Comparison of ENCODE assay signal across 28 mouse cellular contexts in genomic region chr8:37134192-37134964, GRCm38 (mm10).
A peak's percentile ranks its signal among the peaks of the same experiment; 100 is the strongest.
DNase-seq lines count a peak whose midpoint lies in the region; ATAC-seq and TF ChIP-seq lines count a peak whose summit lies in the region.
"Had no signal": no experiment of that assay in that cellular context is flagged by ENCODE, and none has a peak within 500 bp of the region (broad histone marks: within the 10 kb centered on the region; RNA-seq: fewer than 3 reads in every experiment).

No protein-coding gene starts in this region.

- no peak overlapping the region for H3K4me2 ChIP-seq in forebrain, embryonic 12.5 days
- H3K4me2 ChIP-seq in forebrain, embryonic 16.5 days (ENCODE audit: low read length): no peak overlapping the region
- H3K4me2 ChIP-seq in kidney, embryonic 15.5 days: no peak overlapping the region
- H3K4me2 ChIP-seq in kidney, postnatal 0 days (ENCODE audit: low read length): no peak overlapping the region
- H3K4me2 ChIP-seq: embryonic facial prominence, embryonic 13.5 days; embryonic facial prominence, embryonic 15.5 days; forebrain, embryonic 13.5 days; forebrain, embryonic 15.5 days had no signal

- ATAC-seq in forebrain, embryonic 12.5 days (ENCODE audit: low FRiP score): 0 out of 2 replicates have a peak, but pooled peaks have one; percentile 20
- no peak for ATAC-seq in forebrain, embryonic 16.5 days
- ATAC-seq in kidney, embryonic 15.5 days (replicated peaks; ENCODE audit: low FRiP score): peak; percentile 88
- no peak for ATAC-seq in kidney, postnatal 0 days (replicated peaks; ENCODE audit: low FRiP score, low read depth)
- ATAC-seq: activated CD4-positive, CD25-positive, alpha-beta regulatory T cell, adult 4 months; CD4-positive, CD25-positive, alpha-beta regulatory T cell, adult 4 months; forebrain, embryonic 13.5 days; forebrain, embryonic 15.5 days; Patski had no signal

- H3K36me3 ChIP-seq in forebrain, embryonic 12.5 days (replicated peaks): no peaks in the 10 kb centered on the region
- no peaks in the 10 kb centered on the region for H3K36me3 ChIP-seq in forebrain, embryonic 16.5 days (ENCODE audit: control insufficient read depth, insufficient read depth)
- no peaks in the 10 kb centered on the region for H3K36me3 ChIP-seq in kidney, embryonic 15.5 days
- H3K36me3 ChIP-seq in kidney, postnatal 0 days (ENCODE audit: insufficient read depth, low read length): no peaks in the 10 kb centered on the region
- H3K36me3 ChIP-seq: embryonic facial prominence, embryonic 13.5 days; embryonic facial prominence, embryonic 15.5 days; forebrain, embryonic 10.5 days; forebrain, embryonic 15.5 days; G1E had no signal

- DNase-seq in kidney, adult 11 months: no peak
- DNase-seq in kidney, postnatal 0 days (ENCODE audit: low spot score): peak; percentile 54
- DNase-seq in kidney, postnatal 25 days: no peak
- DNase-seq: adrenal gland, adult 8-10 months; adrenal gland, postnatal 14 days; adrenal gland, postnatal 36 days; B cell, adult 2 months; cerebellum, adult 11 months; cerebellum, adult 18-20 months; cerebellum, adult 8-10 months; cerebellum, adult 9-11 months; cerebellum, postnatal 14 days; cerebellum, postnatal 36 days; embryo, embryonic 11 days had no signal

- no peak overlapping the region for H3K4me3 ChIP-seq in forebrain, embryonic 12.5 days (replicated peaks)
- no peak overlapping the region for H3K4me3 ChIP-seq in forebrain, embryonic 16.5 days (replicated peaks; ENCODE audit: low read length)
- H3K4me3 ChIP-seq in kidney, embryonic 15.5 days (replicated peaks): no peak overlapping the region
- H3K4me3 ChIP-seq in kidney, postnatal 0 days (replicated peaks; ENCODE audit: low read depth, low read length): no peak overlapping the region
- H3K4me3 ChIP-seq: embryonic facial prominence, embryonic 13.5 days; embryonic facial prominence, embryonic 15.5 days; erythroblast, embryonic 14.5 days; forebrain, embryonic 10.5 days; forebrain, embryonic 13.5 days; forebrain, embryonic 15.5 days had no signal

- H3K4me1 ChIP-seq in forebrain, embryonic 12.5 days: no peaks in the 10 kb centered on the region
- no peaks in the 10 kb centered on the region for H3K4me1 ChIP-seq in forebrain, embryonic 16.5 days (replicated peaks; ENCODE audit: control insufficient read depth, insufficient read depth, low read length)
- H3K4me1 ChIP-seq in kidney, embryonic 15.5 days: no peaks in the 10 kb centered on the region
- no peaks in the 10 kb centered on the region for H3K4me1 ChIP-seq in kidney, postnatal 0 days (replicated peaks; ENCODE audit: insufficient read depth, low read length)
- H3K4me1 ChIP-seq: embryonic facial prominence, embryonic 15.5 days; forebrain, embryonic 10.5 days; forebrain, embryonic 13.5 days; forebrain, embryonic 15.5 days had no signal

- no peak overlapping the region for H3K9ac ChIP-seq in forebrain, embryonic 12.5 days
- no peak overlapping the region for H3K9ac ChIP-seq in forebrain, embryonic 16.5 days (replicated peaks; ENCODE audit: low read depth, low read length)
- no peak overlapping the region for H3K9ac ChIP-seq in kidney, embryonic 15.5 days
- no peak overlapping the region for H3K9ac ChIP-seq in kidney, postnatal 0 days (ENCODE audit: low read depth, low read length)
- H3K9ac ChIP-seq: embryonic facial prominence, embryonic 13.5 days; embryonic facial prominence, embryonic 15.5 days; forebrain, embryonic 13.5 days; forebrain, embryonic 15.5 days had no signal

- WGBS in forebrain, embryonic 12.5 days: 71% methylated on average over 8 of the region's 8 CpGs
- 80% methylated on average over 8 of the region's 8 CpGs for WGBS in forebrain, embryonic 16.5 days
- WGBS in kidney, embryonic 15.5 days: 47% methylated on average over 8 of the region's 8 CpGs
- WGBS in kidney, postnatal 0 days: 37% methylated on average over 8 of the region's 8 CpGs

- no peak overlapping the region for H3K27ac ChIP-seq in forebrain, embryonic 12.5 days
- H3K27ac ChIP-seq in forebrain, embryonic 16.5 days (ENCODE audit: low read length): no peak overlapping the region
- no peak overlapping the region for H3K27ac ChIP-seq in kidney, embryonic 15.5 days
- no peak overlapping the region for H3K27ac ChIP-seq in kidney, postnatal 0 days
- H3K27ac ChIP-seq: embryonic facial prominence, embryonic 13.5 days; embryonic facial prominence, embryonic 15.5 days; forebrain, embryonic 10.5 days; forebrain, embryonic 13.5 days; forebrain, embryonic 15.5 days had no signal

- no peak for TF ChIP-seq CTCF in kidney, postnatal 0 days (IDR thresholded peaks at IDR 0.05; ENCODE audit: low read depth)

- no peaks in the 10 kb centered on the region for H3K9me3 ChIP-seq in forebrain, embryonic 12.5 days
- no peaks in the 10 kb centered on the region for H3K9me3 ChIP-seq in forebrain, embryonic 16.5 days (ENCODE audit: control insufficient read depth, low read length)
- no peaks in the 10 kb centered on the region for H3K9me3 ChIP-seq in kidney, embryonic 15.5 days (replicated peaks)
- no peaks in the 10 kb centered on the region for H3K9me3 ChIP-seq in kidney, postnatal 0 days (replicated peaks; ENCODE audit: low read length)
- H3K9me3 ChIP-seq: embryonic facial prominence, embryonic 13.5 days; embryonic facial prominence, embryonic 15.5 days; forebrain, embryonic 10.5 days; forebrain, embryonic 13.5 days; forebrain, embryonic 15.5 days; G1E had no signal

- no peaks in the 10 kb centered on the region for H3K27me3 ChIP-seq in forebrain, embryonic 12.5 days
- no peaks in the 10 kb centered on the region for H3K27me3 ChIP-seq in forebrain, embryonic 16.5 days (replicated peaks; ENCODE audit: control insufficient read depth, insufficient read depth, low read length)
- no peaks in the 10 kb centered on the region for H3K27me3 ChIP-seq in kidney, embryonic 15.5 days
- H3K27me3 ChIP-seq in kidney, postnatal 0 days (ENCODE audit: insufficient read depth, low read length): no peaks in the 10 kb centered on the region
- H3K27me3 ChIP-seq: CH12.LX; embryonic facial prominence, embryonic 13.5 days; embryonic facial prominence, embryonic 15.5 days; forebrain, embryonic 13.5 days; forebrain, embryonic 15.5 days had no signal

Comparison
In these comparisons a context has a peak if more than half of its experiments do, and no peak if none do; other contexts are left out.
1. ATAC-seq: peak in forebrain, embryonic 12.5 days (single experiment) and kidney, embryonic 15.5 days (single experiment); none in forebrain, embryonic 16.5 days (single experiment) and kidney, postnatal 0 days (single experiment).